Mouse (Mus musculus): ENCODE data around the gene Rbbp9. TPM values are rescaled to one million over a fixed set of nuclear protein-coding genes. Genes with fewer than 3 reads are reported as not detected.

The Rbbp9 gene
- total RNA-seq, 1 experiment: 7.9 TPM

DNA sequence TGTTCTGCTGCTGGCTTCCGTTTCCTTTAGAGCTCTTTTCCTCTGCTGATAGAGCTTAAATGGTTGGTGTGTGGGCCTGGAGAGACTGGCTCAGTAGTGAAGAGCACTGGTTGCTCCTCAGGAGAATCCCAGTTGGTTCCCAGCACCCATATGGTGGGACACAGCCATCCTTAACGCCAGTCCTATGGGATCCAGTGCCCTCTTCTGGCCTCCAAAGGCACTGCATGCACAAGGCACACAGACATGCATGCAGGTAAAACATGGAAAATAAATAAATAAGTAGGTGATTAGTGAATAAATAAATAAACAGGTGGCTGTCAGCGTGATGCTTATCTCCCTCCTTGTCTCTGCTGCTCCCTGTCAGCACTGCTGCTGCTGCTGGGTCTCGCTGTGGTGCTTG lies 38.1 kb upstream of the Rbbp9 start:
- H3K9ac ChIP-seq (ENCODE audit: insufficient read depth, low read depth, low read length, poor library complexity, severe bottlenecking): no peak overlapping the region
- peaks cover 20% of the 10 kb centered on the region for H3K36me3 ChIP-seq (ENCODE audit: control insufficient read depth, insufficient read depth, low read length, poor library complexity, severe bottlenecking)
- no peak for TF ChIP-seq HCFC1 (IDR thresholded peaks at IDR 0.05; ENCODE audit: borderline replicate concordance, insufficient read depth, low read length)
- TF ChIP-seq ZC3H11A (IDR thresholded peaks at IDR 0.05; ENCODE audit: borderline replicate concordance, low read depth, low read length): no peak
- no peak for TF ChIP-seq CHD2 (IDR thresholded peaks at IDR 0.05; ENCODE audit: low read depth, low read length)
- TF ChIP-seq ZNF384 (IDR thresholded peaks at IDR 0.05; ENCODE audit: low read depth, low read length): no peak
- TF ChIP-seq MAFK (IDR thresholded peaks at IDR 0.05; ENCODE audit: insufficient read depth, low read depth, low read length): no peak
- peak; percentile 40 for DNase-seq (ENCODE audit: low read depth, low spot score)
- no peak overlapping the region for H3K4me3 ChIP-seq (ENCODE audit: insufficient read depth in 1 of 2, low read depth in 1 of 2, low read length in 2 of 2, poor library complexity in 1 of 2, severe bottlenecking in 1 of 2)
- H3K27ac ChIP-seq (ENCODE audit: insufficient read depth, low read depth, low read length, poor library complexity, severe bottlenecking): no peak overlapping the region
- no peaks in the 10 kb centered on the region for H3K4me1 ChIP-seq (ENCODE audit: control insufficient read depth in 2 of 2, insufficient read depth in 2 of 2, low read length in 2 of 2, poor library complexity in 1 of 2)
- H3K9me3 ChIP-seq (ENCODE audit: control insufficient read depth, insufficient read depth, low read depth, low read length): no peaks in the 10 kb centered on the region
- in situ Hi-C loops (cut with MboI; ENCODE audit: low sequenced_read_pairs in 2 of 2, unreplicated experiment in 2 of 2): no loop called here

DNA sequence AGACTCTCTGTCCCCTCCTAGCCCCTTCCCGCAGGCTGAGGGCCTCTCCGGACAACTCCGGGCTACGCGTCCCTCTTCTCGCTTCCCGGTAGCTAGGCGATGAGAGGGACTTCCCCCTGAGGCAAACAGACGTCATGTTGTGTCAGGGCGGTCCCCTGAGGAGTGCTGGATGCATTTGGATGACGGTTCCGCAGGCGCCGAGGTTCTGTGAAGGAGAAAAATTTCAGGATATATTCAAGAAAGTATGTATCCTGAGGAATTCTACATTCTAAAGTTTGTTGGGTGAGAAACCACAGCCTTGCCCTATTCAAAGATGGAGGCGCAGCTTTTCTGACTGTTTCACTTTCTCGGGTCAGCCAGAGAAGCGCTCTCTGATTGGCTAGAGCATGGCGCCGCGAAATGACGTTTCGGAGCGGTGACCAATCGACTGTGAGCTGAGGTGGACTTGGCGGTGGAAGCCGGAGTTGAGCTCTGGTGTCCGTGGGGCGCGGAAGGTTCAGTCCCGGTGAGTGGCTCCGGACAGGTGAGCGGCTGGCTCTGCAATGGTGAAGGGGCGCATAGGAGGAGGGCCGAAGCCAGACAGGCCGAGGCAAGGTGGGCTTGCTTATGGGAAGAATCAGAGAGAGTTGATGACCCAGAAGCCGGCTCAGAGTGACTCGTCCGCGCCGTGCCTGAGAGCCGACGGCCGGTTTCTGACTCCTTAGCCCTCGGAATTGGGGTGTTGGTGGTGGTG lies 5.3 kb upstream of the Rbbp9 start, which contains the start of gene Sec23b:
Gene Sec23b (plus strand): TSS at position 410 of the 733 bp plus-strand sequence.
- TF ChIP-seq HCFC1 (IDR thresholded peaks at IDR 0.05; ENCODE audit: borderline replicate concordance, insufficient read depth, low read length) (peak; percentile 79; the same call in 1 of the 2 replicates), ZNF384 (IDR thresholded peaks at IDR 0.05; ENCODE audit: low read depth, low read length) (no peak), ZC3H11A (IDR thresholded peaks at IDR 0.05; ENCODE audit: borderline replicate concordance, low read depth, low read length) (no peak), CHD2 (IDR thresholded peaks at IDR 0.05; ENCODE audit: low read depth, low read length) (no peak), MAFK (IDR thresholded peaks at IDR 0.05; ENCODE audit: insufficient read depth, low read depth, low read length) (no peak)
- Histone ChIP-seq H3K4me3 (ENCODE audit: insufficient read depth in 1 of 2, low read depth in 1 of 2, low read length in 2 of 2, poor library complexity in 1 of 2, severe bottlenecking in 1 of 2) (peak within 1 kb of the TSS; percentile 82 to 90), H3K4me1 (ENCODE audit: control insufficient read depth in 2 of 2, insufficient read depth in 2 of 2, low read length in 2 of 2, poor library complexity in 1 of 2) (peaks cover 0 to 4% of the 10 kb centered on the region in 2 experiments; a peak in 1 of 4 replicates), H3K9me3 (ENCODE audit: control insufficient read depth, insufficient read depth, low read depth, low read length) (no peaks in the 10 kb centered on the region), H3K36me3 (ENCODE audit: control insufficient read depth, insufficient read depth, low read length, poor library complexity, severe bottlenecking) (no peaks in the 10 kb centered on the region; the same call in 1 of the 2 replicates), H3K9ac (ENCODE audit: insufficient read depth, low read depth, low read length, poor library complexity, severe bottlenecking) (peak within 1 kb of the TSS; percentile 93), H3K27ac (ENCODE audit: insufficient read depth, low read depth, low read length, poor library complexity, severe bottlenecking) (peak within 1 kb of the TSS; percentile 32)
- peak; percentile 96 for DNase-seq (ENCODE audit: low read depth, low spot score)
- in situ Hi-C loops (cut with MboI; ENCODE audit: low sequenced_read_pairs in 2 of 2, unreplicated experiment in 2 of 2): no loop called here

DNA sequence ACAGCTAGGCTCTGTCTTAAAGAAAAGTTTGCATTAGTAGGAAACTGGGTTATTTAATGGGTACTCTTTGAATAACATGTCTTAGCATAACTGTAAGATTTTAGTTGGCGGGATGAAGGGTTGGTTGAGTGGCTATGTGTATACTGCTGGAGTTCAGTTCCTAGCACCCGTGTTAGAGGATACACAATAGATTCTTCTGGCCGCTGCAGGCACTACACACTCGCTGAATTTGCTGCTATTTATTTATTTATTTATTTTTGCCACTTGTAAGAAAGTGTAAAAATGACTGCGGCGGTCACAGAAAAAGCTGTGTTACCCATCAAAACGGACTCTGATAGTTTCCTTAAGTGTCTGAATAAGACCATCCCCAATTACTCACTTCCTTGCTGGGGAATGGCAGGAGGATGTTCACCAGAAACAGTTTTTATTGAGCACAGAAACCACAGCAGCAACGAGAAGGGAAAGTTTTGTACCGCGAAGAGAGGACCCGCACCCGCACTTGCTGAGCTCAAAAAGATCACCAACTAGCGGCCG lies 4.7 kb upstream of the Rbbp9 start:
- TF ChIP-seq MAFK (IDR thresholded peaks at IDR 0.05; ENCODE audit: insufficient read depth, low read depth, low read length) (no peak), HCFC1 (IDR thresholded peaks at IDR 0.05; ENCODE audit: borderline replicate concordance, insufficient read depth, low read length) (no peak), ZC3H11A (IDR thresholded peaks at IDR 0.05; ENCODE audit: borderline replicate concordance, low read depth, low read length) (no peak), ZNF384 (IDR thresholded peaks at IDR 0.05; ENCODE audit: low read depth, low read length) (no peak), CHD2 (IDR thresholded peaks at IDR 0.05; ENCODE audit: low read depth, low read length) (no peak)
- peak overlapping the region; percentile 78 to 82 for H3K4me3 ChIP-seq (ENCODE audit: insufficient read depth in 1 of 2, low read depth in 1 of 2, low read length in 2 of 2, poor library complexity in 1 of 2, severe bottlenecking in 1 of 2)
- H3K27ac ChIP-seq (ENCODE audit: insufficient read depth, low read depth, low read length, poor library complexity, severe bottlenecking): peak overlapping the region; percentile 32; the same call in 1 of the 2 replicates
- no peak for DNase-seq (ENCODE audit: low read depth, low spot score)
- peak overlapping the region; percentile 71 for H3K9ac ChIP-seq (ENCODE audit: insufficient read depth, low read depth, low read length, poor library complexity, severe bottlenecking)
- in situ Hi-C loops (cut with MboI; ENCODE audit: low sequenced_read_pairs in 2 of 2, unreplicated experiment in 2 of 2): no loop called here
- H3K4me1 ChIP-seq (ENCODE audit: control insufficient read depth in 2 of 2, insufficient read depth in 2 of 2, low read length in 2 of 2, poor library complexity in 1 of 2): peaks cover 0 to 4% of the 10 kb centered on the region in 2 experiments; a peak in 1 of 4 replicates
- no peaks in the 10 kb centered on the region for H3K9me3 ChIP-seq (ENCODE audit: control insufficient read depth, insufficient read depth, low read depth, low read length)
- H3K36me3 ChIP-seq (ENCODE audit: control insufficient read depth, insufficient read depth, low read length, poor library complexity, severe bottlenecking): no peaks in the 10 kb centered on the region; the same call in 1 of the 2 replicates

DNA sequence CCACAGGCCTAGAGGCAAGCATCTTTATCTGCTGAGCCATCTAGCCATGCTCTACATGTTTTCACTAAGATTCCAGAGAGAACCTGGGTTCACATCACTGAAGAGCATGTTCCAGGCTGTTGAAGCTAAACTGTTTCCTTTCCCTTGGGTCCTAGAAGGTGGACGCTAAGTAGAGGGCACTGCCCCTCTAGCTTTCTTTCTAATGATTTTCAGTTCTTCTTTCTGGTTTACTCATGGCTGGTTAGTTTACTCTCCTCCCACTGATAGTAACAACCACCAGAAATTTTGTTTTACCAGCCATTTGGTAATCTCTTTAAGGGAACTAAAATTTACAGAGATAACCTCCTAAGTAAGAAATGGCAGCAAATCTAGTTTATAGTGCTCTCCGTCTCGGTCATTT lies 3.2 kb upstream of the Rbbp9 start:
- no peak for DNase-seq (ENCODE audit: low read depth, low spot score)
- peaks cover 0 to 4% of the 10 kb centered on the region in 2 experiments; a peak in 1 of 4 replicates for H3K4me1 ChIP-seq (ENCODE audit: control insufficient read depth in 2 of 2, insufficient read depth in 2 of 2, low read length in 2 of 2, poor library complexity in 1 of 2)
- no peak overlapping the region for H3K4me3 ChIP-seq (ENCODE audit: insufficient read depth in 1 of 2, low read depth in 1 of 2, low read length in 2 of 2, poor library complexity in 1 of 2, severe bottlenecking in 1 of 2)
- H3K9ac ChIP-seq (ENCODE audit: insufficient read depth, low read depth, low read length, poor library complexity, severe bottlenecking): no peak overlapping the region
- no peaks in the 10 kb centered on the region for H3K9me3 ChIP-seq (ENCODE audit: control insufficient read depth, insufficient read depth, low read depth, low read length)
- no peaks in the 10 kb centered on the region for H3K36me3 ChIP-seq (ENCODE audit: control insufficient read depth, insufficient read depth, low read length, poor library complexity, severe bottlenecking)
- no peak overlapping the region for H3K27ac ChIP-seq (ENCODE audit: insufficient read depth, low read depth, low read length, poor library complexity, severe bottlenecking)
- TF ChIP-seq ZNF384 (IDR thresholded peaks at IDR 0.05; ENCODE audit: low read depth, low read length) (no peak), HCFC1 (IDR thresholded peaks at IDR 0.05; ENCODE audit: borderline replicate concordance, insufficient read depth, low read length) (no peak), CHD2 (IDR thresholded peaks at IDR 0.05; ENCODE audit: low read depth, low read length) (no peak), MAFK (IDR thresholded peaks at IDR 0.05; ENCODE audit: insufficient read depth, low read depth, low read length) (no peak), ZC3H11A (IDR thresholded peaks at IDR 0.05; ENCODE audit: borderline replicate concordance, low read depth, low read length) (no peak)
- in situ Hi-C loops (cut with MboI; ENCODE audit: low sequenced_read_pairs in 2 of 2, unreplicated experiment in 2 of 2): no loop called here

Data from ES-E14 (cell line).